Mouse (Mus musculus): ENCODE measurements around the gene Tmem158. TPM values are rescaled to one million over a fixed set of nuclear protein-coding genes. Genes with fewer than 3 reads are reported as not detected.

Gene Tmem158
- polyA plus RNA-seq (2014; fragmentation: Nextera tagmentation; extraction: Ambion mirVana) = 20.3 and 21.8 TPM in 2 replicates

- WGBS = 0% methylated on average over 40 of the region's 40 CpGs
These were observed at the start of gene Tmem158 for GRCm38 (mm10) chr9:123260611-123261021. Gene Tmem158, minus strand, starts transcription at chr9:123260764.

GRCm38 (mm10) chr9:123309685-123310365 lies 49.3 kb upstream of the Tmem158 start:
- no peak overlapping the region for H3K4me3 ChIP-seq (ENCODE audit: low read depth, low read length)
- WGBS = 14% methylated on average over 2 of the region's 2 CpGs
- H3K4me1 ChIP-seq (ENCODE audit: insufficient read depth) = no peaks in the 10 kb centered on the region
- H3K4me2 ChIP-seq = no peak overlapping the region
- no peak for TF ChIP-seq CTCF (IDR thresholded peaks at IDR 0.05; ENCODE audit: low read depth)
- no peaks in the 10 kb centered on the region for H3K36me3 ChIP-seq (ENCODE audit: insufficient read depth)
- DNase-seq (no peak), ATAC-seq (ENCODE audit: insufficient read depth) (no peak)
- no peaks in the 10 kb centered on the region for H3K9me3 ChIP-seq (ENCODE audit: low read depth, low read length)
- H3K27ac ChIP-seq (ENCODE audit: low read depth) = no peak overlapping the region
- H3K9ac ChIP-seq = no peak overlapping the region
- H3K27me3 ChIP-seq (ENCODE audit: insufficient read depth, low read length) = no peaks in the 10 kb centered on the region

More at GRCm38 (mm10) chr9:123260611-123261021, at the start of gene Tmem158:
- Histone ChIP-seq H3K9ac (peak within 1 kb of the TSS; percentile 74), H3K36me3 (ENCODE audit: insufficient read depth) (no peaks in the 10 kb centered on the region), H3K27me3 (ENCODE audit: insufficient read depth, low read length) (0 out of 2 replicates have a peak, but pooled peaks cover 4% of the 10 kb centered on the region), H3K4me2 (peak within 1 kb of the TSS; percentile 95), H3K4me1 (ENCODE audit: insufficient read depth) (no peaks in the 10 kb centered on the region), H3K27ac (ENCODE audit: low read depth) (peak within 1 kb of the TSS; percentile 70), H3K4me3 (ENCODE audit: low read depth, low read length) (peak within 1 kb of the TSS; percentile 75), H3K9me3 (ENCODE audit: low read depth, low read length) (no peaks in the 10 kb centered on the region)
- no peak for TF ChIP-seq CTCF (IDR thresholded peaks at IDR 0.05; ENCODE audit: low read depth)
- peak; percentile 96 for DNase-seq
- ATAC-seq (ENCODE audit: insufficient read depth) = peak; percentile 93

- Histone ChIP-seq H3K4me1 (ENCODE audit: insufficient read depth) (no peaks in the 10 kb centered on the region), H3K9ac (no peak overlapping the region), H3K36me3 (ENCODE audit: insufficient read depth) (no peaks in the 10 kb centered on the region), H3K4me2 (no peak overlapping the region), H3K9me3 (ENCODE audit: low read depth, low read length) (no peaks in the 10 kb centered on the region), H3K27me3 (ENCODE audit: insufficient read depth, low read length) (no peaks in the 10 kb centered on the region), H3K27ac (ENCODE audit: low read depth) (no peak overlapping the region), H3K4me3 (ENCODE audit: low read depth, low read length) (no peak overlapping the region)
- WGBS = 25% methylated on average over 5 of the region's 5 CpGs
- TF ChIP-seq CTCF (IDR thresholded peaks at IDR 0.05; ENCODE audit: low read depth) = no peak
- ATAC-seq (ENCODE audit: insufficient read depth) = no peak
- no peak for DNase-seq
These were observed 48.5 kb upstream of the Tmem158 start for GRCm38 (mm10) chr9:123309073-123309472.

- ATAC-seq (ENCODE audit: insufficient read depth) (no peak), DNase-seq (peak; percentile 6)
- Histone ChIP-seq H3K9me3 (ENCODE audit: low read depth, low read length) (no peaks in the 10 kb centered on the region), H3K4me3 (ENCODE audit: low read depth, low read length) (no peak overlapping the region), H3K27me3 (ENCODE audit: insufficient read depth, low read length) (no peaks in the 10 kb centered on the region), H3K9ac (no peak overlapping the region), H3K4me2 (no peak overlapping the region), H3K4me1 (ENCODE audit: insufficient read depth) (no peaks in the 10 kb centered on the region), H3K27ac (ENCODE audit: low read depth) (no peak overlapping the region), H3K36me3 (ENCODE audit: insufficient read depth) (no peaks in the 10 kb centered on the region)
- no peak for TF ChIP-seq CTCF (IDR thresholded peaks at IDR 0.05; ENCODE audit: low read depth)
- WGBS = 36% methylated on average over 8 of the region's 8 CpGs
These were observed 44.4 kb upstream of the Tmem158 start for GRCm38 (mm10) chr9:123304917-123305316.

DNA sequence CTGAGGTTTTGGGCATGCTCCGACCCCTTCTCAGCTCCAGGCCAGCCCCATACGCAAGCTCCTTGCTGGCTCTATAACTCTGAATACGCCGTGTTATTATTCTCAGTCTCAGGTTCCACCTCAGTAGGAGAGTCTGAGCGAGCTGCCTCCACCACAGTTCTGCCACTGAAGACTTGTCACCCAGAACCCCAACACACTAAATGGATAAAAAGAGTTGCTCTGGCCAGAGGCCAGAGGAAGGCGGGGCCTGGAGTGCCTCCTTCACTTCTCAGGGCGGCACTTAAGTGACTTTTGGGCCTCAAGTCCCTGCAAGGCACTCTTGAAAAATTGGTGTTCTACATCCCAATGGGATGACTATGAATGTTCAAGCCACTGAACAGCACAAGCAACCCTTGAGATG lies 43.4 kb upstream of the Tmem158 start:
- Histone ChIP-seq H3K9ac (no peak overlapping the region), H3K4me2 (no peak overlapping the region), H3K4me1 (ENCODE audit: insufficient read depth) (no peaks in the 10 kb centered on the region), H3K27me3 (ENCODE audit: insufficient read depth, low read length) (no peaks in the 10 kb centered on the region), H3K36me3 (ENCODE audit: insufficient read depth) (no peaks in the 10 kb centered on the region), H3K27ac (ENCODE audit: low read depth) (no peak overlapping the region), H3K9me3 (ENCODE audit: low read depth, low read length) (no peaks in the 10 kb centered on the region), H3K4me3 (ENCODE audit: low read depth, low read length) (no peak overlapping the region)
- TF ChIP-seq CTCF (IDR thresholded peaks at IDR 0.05; ENCODE audit: low read depth) = no peak
- DNase-seq = peak; percentile 28
- 68% methylated on average over 7 of the region's 7 CpGs for WGBS
- ATAC-seq (ENCODE audit: insufficient read depth) = peak; percentile 28; the same call in 1 of the 2 replicates

GRCm38 (mm10) chr9:123302759-123303313 lies 42.3 kb upstream of the Tmem158 start:
- Histone ChIP-seq H3K27ac (ENCODE audit: low read depth) (no peak overlapping the region), H3K9ac (no peak overlapping the region), H3K36me3 (ENCODE audit: insufficient read depth) (no peaks in the 10 kb centered on the region), H3K9me3 (ENCODE audit: low read depth, low read length) (no peaks in the 10 kb centered on the region), H3K4me3 (ENCODE audit: low read depth, low read length) (no peak overlapping the region), H3K4me1 (ENCODE audit: insufficient read depth) (no peaks in the 10 kb centered on the region), H3K4me2 (no peak overlapping the region), H3K27me3 (ENCODE audit: insufficient read depth, low read length) (no peaks in the 10 kb centered on the region)
- DNase-seq = no peak
- WGBS = 87% methylated on average over 2 of the region's 2 CpGs
- TF ChIP-seq CTCF (IDR thresholded peaks at IDR 0.05; ENCODE audit: low read depth) = no peak
- ATAC-seq (ENCODE audit: insufficient read depth) = no peak

- TF ChIP-seq CTCF (IDR thresholded peaks at IDR 0.05; ENCODE audit: low read depth) = no peak
- Histone ChIP-seq H3K4me2 (no peak overlapping the region), H3K4me1 (ENCODE audit: insufficient read depth) (no peaks in the 10 kb centered on the region), H3K27ac (ENCODE audit: low read depth) (no peak overlapping the region), H3K9ac (no peak overlapping the region), H3K4me3 (ENCODE audit: low read depth, low read length) (no peak overlapping the region), H3K36me3 (ENCODE audit: insufficient read depth) (no peaks in the 10 kb centered on the region), H3K27me3 (ENCODE audit: insufficient read depth, low read length) (no peaks in the 10 kb centered on the region), H3K9me3 (ENCODE audit: low read depth, low read length) (no peaks in the 10 kb centered on the region)
- WGBS = 92% methylated on average over 7 of the region's 7 CpGs
- no peak for DNase-seq
- ATAC-seq (ENCODE audit: insufficient read depth) = no peak
These were observed 37.3 kb upstream of the Tmem158 start for GRCm38 (mm10) chr9:123297862-123298261.

All from lung, embryonic 14.5 days (tissue).